Mouse (Mus musculus): ENCODE data around the gene B4galt5. TPM values are rescaled to one million over a fixed set of nuclear protein-coding genes. Genes with fewer than 3 reads are reported as not detected.

Gene B4galt5
- polyA plus RNA-seq, 1 experiment from 2014 or later: 24.1 TPM

GRCm38 (mm10) chr2:167324151-167324930, 24.6 kb downstream of the B4galt5 start:
- Histone ChIP-seq H3K9ac (no peak overlapping the region), H3K36me3 (ENCODE audit: insufficient read depth) (no peaks in the 10 kb centered on the region), H3K4me1 (ENCODE audit: insufficient read depth) (peaks cover 4% of the 10 kb centered on the region; the same call in 1 of the 2 replicates), H3K4me3 (ENCODE audit: low read depth, low read length) (no peak overlapping the region), H3K27me3 (ENCODE audit: insufficient read depth, low read length) (no peaks in the 10 kb centered on the region), H3K9me3 (ENCODE audit: low read depth, low read length) (no peaks in the 10 kb centered on the region), H3K27ac (ENCODE audit: low read depth) (no peak overlapping the region), H3K4me2 (no peak overlapping the region)
- DNase-seq (no peak), ATAC-seq (ENCODE audit: insufficient read depth) (no peak)
- WGBS: 59% methylated on average over 10 of the region's 10 CpGs
- no peak for TF ChIP-seq CTCF (IDR thresholded peaks at IDR 0.05; ENCODE audit: low read depth)

GRCm38 (mm10) chr2:167323116-167323515, 25.9 kb downstream of the B4galt5 start:
- ATAC-seq (ENCODE audit: insufficient read depth) (no peak), DNase-seq (no peak)
- TF ChIP-seq CTCF (IDR thresholded peaks at IDR 0.05; ENCODE audit: low read depth): no peak
- WGBS: 43% methylated on average over 3 of the region's 3 CpGs
- Histone ChIP-seq H3K4me2 (no peak overlapping the region), H3K27ac (ENCODE audit: low read depth) (no peak overlapping the region), H3K27me3 (ENCODE audit: insufficient read depth, low read length) (no peaks in the 10 kb centered on the region), H3K9me3 (ENCODE audit: low read depth, low read length) (no peaks in the 10 kb centered on the region), H3K4me1 (ENCODE audit: insufficient read depth) (peaks cover 4% of the 10 kb centered on the region; the same call in 1 of the 2 replicates), H3K36me3 (ENCODE audit: insufficient read depth) (no peaks in the 10 kb centered on the region), H3K9ac (no peak overlapping the region), H3K4me3 (ENCODE audit: low read depth, low read length) (no peak overlapping the region)

GRCm38 (mm10) chr2:167321372-167321771, 27.6 kb downstream of the B4galt5 start:
- H3K36me3 ChIP-seq (ENCODE audit: insufficient read depth): no peaks in the 10 kb centered on the region
- no peaks in the 10 kb centered on the region for H3K9me3 ChIP-seq (ENCODE audit: low read depth, low read length)
- no peak for TF ChIP-seq CTCF (IDR thresholded peaks at IDR 0.05; ENCODE audit: low read depth)
- H3K27ac ChIP-seq (ENCODE audit: low read depth): no peak overlapping the region
- peaks cover 8% of the 10 kb centered on the region; the same call in 1 of the 2 replicates for H3K4me1 ChIP-seq (ENCODE audit: insufficient read depth)
- no peak overlapping the region for H3K9ac ChIP-seq
- ATAC-seq (ENCODE audit: insufficient read depth) (no peak), DNase-seq (no peak)
- H3K4me3 ChIP-seq (ENCODE audit: low read depth, low read length): no peak overlapping the region
- H3K4me2 ChIP-seq: no peak overlapping the region
- H3K27me3 ChIP-seq (ENCODE audit: insufficient read depth, low read length): no peaks in the 10 kb centered on the region
- WGBS: 84% methylated on average over 8 of the region's 8 CpGs

GRCm38 (mm10) chr2:167318981-167319380, 30.0 kb downstream of the B4galt5 start:
- WGBS: 17% methylated on average over 5 of the region's 5 CpGs
- TF ChIP-seq CTCF (IDR thresholded peaks at IDR 0.05; ENCODE audit: low read depth): no peak
- Histone ChIP-seq H3K4me2 (no peak overlapping the region), H3K27me3 (ENCODE audit: insufficient read depth, low read length) (no peaks in the 10 kb centered on the region), H3K27ac (ENCODE audit: low read depth) (peak overlapping the region; percentile 46; the same call in 1 of the 2 replicates), H3K4me3 (ENCODE audit: low read depth, low read length) (no peak overlapping the region), H3K36me3 (ENCODE audit: insufficient read depth) (no peaks in the 10 kb centered on the region), H3K9ac (no peak overlapping the region), H3K9me3 (ENCODE audit: low read depth, low read length) (no peaks in the 10 kb centered on the region), H3K4me1 (ENCODE audit: insufficient read depth) (peaks cover 5% of the 10 kb centered on the region; the same call in 1 of the 2 replicates)
- peak; percentile 38; the same call in 1 of the 2 replicates for ATAC-seq (ENCODE audit: insufficient read depth)
- peak; percentile 58 for DNase-seq

- H3K4me1 ChIP-seq (ENCODE audit: insufficient read depth): peaks cover 6% of the 10 kb centered on the region; the same call in 1 of the 2 replicates
- ATAC-seq (ENCODE audit: insufficient read depth) (no peak), DNase-seq (peak; percentile 36)
- H3K36me3 ChIP-seq (ENCODE audit: insufficient read depth): no peaks in the 10 kb centered on the region; the same call in 1 of the 2 replicates
- H3K4me3 ChIP-seq (ENCODE audit: low read depth, low read length): no peak overlapping the region
- TF ChIP-seq CTCF (IDR thresholded peaks at IDR 0.05; ENCODE audit: low read depth): no peak
- H3K27ac ChIP-seq (ENCODE audit: low read depth): no peak overlapping the region; the same call in 1 of the 2 replicates
- no peak overlapping the region for H3K4me2 ChIP-seq
- H3K9me3 ChIP-seq (ENCODE audit: low read depth, low read length): no peaks in the 10 kb centered on the region
- no peak overlapping the region for H3K9ac ChIP-seq
- no peaks in the 10 kb centered on the region for H3K27me3 ChIP-seq (ENCODE audit: insufficient read depth, low read length)
- 52% methylated on average over 3 of the region's 3 CpGs for WGBS
These were observed 32.2 kb downstream of the B4galt5 start for GRCm38 (mm10) chr2:167316724-167317187.

GRCm38 (mm10) chr2:167314491-167314890, 34.5 kb downstream of the B4galt5 start:
- ATAC-seq (ENCODE audit: insufficient read depth) (no peak), DNase-seq (no peak)
- no peak overlapping the region for H3K4me2 ChIP-seq
- 66% methylated on average over 8 of the region's 8 CpGs for WGBS
- no peak overlapping the region for H3K4me3 ChIP-seq (ENCODE audit: low read depth, low read length)
- H3K9ac ChIP-seq: no peak overlapping the region
- peaks cover 6% of the 10 kb centered on the region; the same call in 1 of the 2 replicates for H3K4me1 ChIP-seq (ENCODE audit: insufficient read depth)
- peaks cover 2% of the 10 kb centered on the region; the same call in 1 of the 2 replicates for H3K36me3 ChIP-seq (ENCODE audit: insufficient read depth)
- H3K9me3 ChIP-seq (ENCODE audit: low read depth, low read length): no peaks in the 10 kb centered on the region
- peak overlapping the region; percentile 55; the same call in 1 of the 2 replicates for H3K27ac ChIP-seq (ENCODE audit: low read depth)
- TF ChIP-seq CTCF (IDR thresholded peaks at IDR 0.05; ENCODE audit: low read depth): no peak
- H3K27me3 ChIP-seq (ENCODE audit: insufficient read depth, low read length): no peaks in the 10 kb centered on the region

Data from lung, embryonic 14.5 days (tissue).